Mouse (Mus musculus): ENCODE results near the gene Defa31. TPM values are rescaled to one million over a fixed set of nuclear protein-coding genes. Genes with fewer than 3 reads are reported as not detected.

The Defa31 gene
- polyA plus RNA-seq (2017; shearing (Covaris generic)) = not detected

DNA sequence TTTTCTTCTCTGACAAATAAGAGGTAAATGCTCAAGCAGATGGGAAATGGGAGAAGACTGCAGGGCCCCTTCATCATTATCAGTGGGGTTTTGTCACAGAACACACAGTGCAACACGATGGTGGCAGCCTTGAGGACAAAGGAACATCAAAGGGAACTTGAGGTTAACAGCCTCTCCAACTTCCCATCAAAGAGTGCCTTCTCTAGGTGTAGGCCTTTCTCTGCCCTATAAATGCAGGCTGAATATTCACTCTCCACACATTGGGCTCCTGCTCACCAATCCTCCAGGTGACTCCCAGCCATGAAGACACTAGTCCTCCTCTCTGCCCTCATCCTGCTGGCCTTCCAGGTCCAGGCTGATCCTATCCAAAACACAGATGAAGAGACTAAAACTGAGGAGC lies at the start of gene Defa31:
TSS of gene Defa31 (plus strand) at position 301 of the 400 bp plus-strand sequence.

DNA sequence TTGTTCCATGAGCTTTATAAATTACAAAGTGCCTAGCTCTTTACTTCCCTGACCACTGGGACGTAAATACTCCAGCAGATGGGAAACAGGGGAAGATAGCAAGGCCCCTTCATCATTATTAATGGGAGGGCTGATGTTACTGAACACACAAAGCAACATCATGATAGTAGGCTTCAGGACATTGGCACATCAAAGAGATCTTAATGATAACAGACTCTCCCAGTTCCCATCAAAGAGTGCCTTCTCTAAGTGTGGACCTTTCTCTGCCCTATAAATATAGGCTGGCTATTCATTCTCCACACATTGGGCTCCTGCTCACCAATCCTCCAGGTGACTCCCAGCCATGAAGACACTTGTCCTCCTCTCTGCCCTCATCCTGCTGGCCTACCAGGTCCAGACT lies 29.4 kb upstream of the Defa31 start, which contains the start of gene Defa22:
TSS of gene Defa22 (plus strand) at position 301 of the 400 bp plus-strand sequence.

DNA sequence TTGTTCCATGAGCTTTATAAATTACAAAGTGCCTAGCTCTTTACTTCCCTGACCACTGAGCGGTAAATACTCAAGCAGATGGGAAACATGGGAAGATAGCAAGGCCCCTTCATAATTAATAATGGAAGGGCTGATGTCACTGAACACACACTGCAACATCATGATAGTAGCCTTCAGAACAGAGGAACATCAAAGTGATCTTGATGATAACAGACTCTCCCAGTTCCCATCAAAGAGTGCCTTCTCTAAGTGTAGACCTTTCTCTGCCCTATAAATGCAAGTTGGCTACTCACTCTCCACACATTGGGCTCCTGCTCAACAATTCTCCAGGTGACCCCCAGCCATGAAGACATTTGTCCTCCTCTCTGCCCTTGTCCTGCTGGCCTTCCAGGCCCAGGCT lies 9.8 kb downstream of the Defa31 start, which contains the start of gene Gm15293:
TSS of gene Gm15293 (plus strand) at position 301 of the 400 bp plus-strand sequence.

Other genes starting within 250 kb of the Defa31 start
- not detected for gene AY761185, start 246.9 kb upstream of the Defa31 start, polyA plus RNA-seq (2017; shearing (Covaris generic))
- not detected for gene Defa21, start 166.1 kb upstream of the Defa31 start, polyA plus RNA-seq (2017; shearing (Covaris generic))
- not detected for gene Defa23, start 136.6 kb upstream of the Defa31 start, polyA plus RNA-seq (2017; shearing (Covaris generic))
- not detected for gene Defa35, start 126.6 kb upstream of the Defa31 start, polyA plus RNA-seq (2017; shearing (Covaris generic))
- gene Defa25, start 107.2 kb upstream of the Defa31 start, polyA plus RNA-seq (2017; shearing (Covaris generic)) = not detected
- not detected for gene Gm14851, start 95.6 kb upstream of the Defa31 start, polyA plus RNA-seq (2017; shearing (Covaris generic))
- gene Defa30, start 57.0 kb upstream of the Defa31 start, polyA plus RNA-seq (2017; shearing (Covaris generic)) = not detected
- gene Defa22, start 29.3 kb upstream of the Defa31 start, polyA plus RNA-seq (2017; shearing (Covaris generic)) = not detected
- not detected for gene Gm15293, start 9.9 kb downstream of the Defa31 start, polyA plus RNA-seq (2017; shearing (Covaris generic))
- gene Gm15292, start 58.1 kb downstream of the Defa31 start, polyA plus RNA-seq (2017; shearing (Covaris generic)) = not detected
- gene Defa27, start 123.9 kb downstream of the Defa31 start, polyA plus RNA-seq (2017; shearing (Covaris generic)) = not detected
- gene Defa29, start 135.4 kb downstream of the Defa31 start, polyA plus RNA-seq (2017; shearing (Covaris generic)) = not detected
- not detected for gene Defa2, start 186.9 kb downstream of the Defa31 start, polyA plus RNA-seq (2017; shearing (Covaris generic))
- gene Defa33, start 200.2 kb downstream of the Defa31 start, polyA plus RNA-seq (2017; shearing (Covaris generic)) = not detected
- not detected for gene Defa36, start 235.8 kb downstream of the Defa31 start, polyA plus RNA-seq (2017; shearing (Covaris generic))

All from CD4-positive, CD25-positive, alpha-beta regulatory T cell (primary cell).